Mouse (Mus musculus): ENCODE results near the gene Zfp108. TPM values are rescaled to one million over a fixed set of nuclear protein-coding genes. Genes with fewer than 3 reads are reported as not detected.

The Zfp108 gene
- polyA plus RNA-seq, 1 experiment = 0.09 TPM

DNA sequence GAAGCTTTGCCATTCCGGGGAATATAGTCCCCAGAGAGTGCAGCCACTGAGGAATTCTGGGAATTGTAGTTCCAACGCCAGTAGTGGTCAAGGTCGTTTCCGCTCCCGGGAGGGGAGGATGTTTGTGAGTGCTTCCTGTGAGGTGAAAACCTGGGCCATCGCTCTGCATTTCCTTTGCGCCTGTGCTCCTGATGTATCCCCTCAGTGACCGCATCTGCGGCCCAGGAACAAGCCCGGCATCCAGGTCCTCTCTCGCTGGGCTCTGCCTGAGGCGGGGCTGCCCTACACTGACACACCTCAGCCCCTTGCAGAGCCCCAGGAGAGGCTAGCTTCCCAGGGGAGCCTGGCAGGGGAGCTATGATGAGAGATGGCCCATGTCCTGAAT lies 15.7 kb downstream of the Zfp108 start, which contains the start of gene Zfp93:
TSS of gene Zfp93 (plus strand) at position 133 of the 385 bp plus-strand sequence.
- no peak for TF ChIP-seq GATA1 (IDR thresholded peaks at IDR 0.05; ENCODE audit: low read length)

DNA sequence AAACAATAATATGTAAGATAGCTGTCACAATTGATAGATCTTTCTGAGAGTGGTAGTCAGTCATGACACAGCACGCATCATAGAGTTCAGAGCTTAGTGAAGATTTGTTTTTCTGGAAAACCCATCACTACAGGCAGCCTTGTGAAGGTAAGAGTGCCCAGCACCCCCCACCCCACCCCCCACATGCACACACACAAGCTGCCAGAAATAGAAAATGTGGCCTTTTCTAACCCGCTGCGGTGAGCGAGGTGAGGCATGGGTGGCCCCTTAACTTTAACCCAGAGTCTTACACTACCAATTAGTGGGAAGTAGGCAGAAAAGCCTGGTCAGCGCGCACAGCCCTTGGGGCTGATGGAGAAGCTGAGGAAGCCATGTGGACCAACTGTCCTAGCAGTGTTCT lies 16.6 kb downstream of the Zfp108 start:
- no peak for TF ChIP-seq GATA1 (IDR thresholded peaks at IDR 0.05; ENCODE audit: low read length)

DNA sequence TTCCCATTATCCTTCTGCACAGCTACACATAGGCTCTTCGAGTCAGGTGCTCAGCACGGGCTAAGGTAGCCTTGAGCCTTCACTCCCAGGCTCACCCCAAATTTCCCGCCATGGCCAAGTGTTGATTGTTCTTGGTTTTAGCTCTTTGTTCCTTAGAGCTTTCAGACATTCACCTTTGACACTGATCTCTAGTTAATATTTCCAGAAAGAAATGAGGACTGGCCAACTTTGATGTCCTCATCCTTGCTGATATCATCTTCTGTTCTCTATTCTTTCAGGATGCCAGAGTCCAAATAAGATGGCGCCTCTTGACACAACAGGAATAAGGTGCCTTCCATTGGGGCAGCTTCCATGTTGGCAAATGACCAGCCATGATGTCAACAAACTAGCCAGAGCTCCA lies 19.9 kb downstream of the Zfp108 start:
- no peak for TF ChIP-seq GATA1 (IDR thresholded peaks at IDR 0.05; ENCODE audit: low read length)

DNA sequence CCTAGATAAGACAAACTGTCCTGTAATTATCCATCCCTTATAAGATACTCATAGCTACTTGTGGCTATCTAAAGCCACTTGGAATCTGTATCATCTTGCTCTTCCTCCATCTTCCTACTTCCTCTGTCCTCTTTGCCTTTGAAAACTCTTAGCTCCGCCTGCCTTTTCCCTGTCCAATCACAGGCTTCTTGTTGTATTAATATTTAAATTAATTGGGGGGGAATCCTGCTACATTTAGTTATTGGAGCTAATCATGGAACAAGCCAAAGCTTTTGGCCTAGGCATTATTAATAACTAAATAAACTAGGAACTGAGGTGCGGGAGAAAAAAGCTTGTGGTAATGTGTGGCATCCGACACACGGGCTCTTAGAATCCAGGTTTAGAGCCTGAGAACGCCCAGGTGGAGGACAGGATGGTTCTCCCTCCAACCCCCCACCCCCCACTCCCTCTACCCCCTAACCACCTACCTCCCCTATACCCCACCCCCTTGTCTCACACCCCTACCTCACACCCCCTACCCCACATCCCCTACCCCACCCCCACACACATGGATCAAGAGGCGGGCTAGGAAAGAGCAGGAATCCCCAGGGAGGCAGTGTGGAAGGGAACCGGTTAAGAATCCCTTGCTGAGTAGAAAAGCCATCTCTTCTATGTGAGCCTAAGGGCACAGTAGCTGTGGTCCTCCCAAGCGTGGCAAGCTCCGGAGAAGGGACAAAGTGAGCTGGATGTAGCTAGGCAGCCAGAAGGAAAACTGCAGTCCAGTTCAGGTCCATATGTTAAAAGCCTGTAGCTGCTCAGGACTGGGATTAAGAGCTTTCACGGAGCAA lies 25.6 kb downstream of the Zfp108 start:
- TF ChIP-seq GATA1 (IDR thresholded peaks at IDR 0.05; ENCODE audit: low read length) = no peak

DNA sequence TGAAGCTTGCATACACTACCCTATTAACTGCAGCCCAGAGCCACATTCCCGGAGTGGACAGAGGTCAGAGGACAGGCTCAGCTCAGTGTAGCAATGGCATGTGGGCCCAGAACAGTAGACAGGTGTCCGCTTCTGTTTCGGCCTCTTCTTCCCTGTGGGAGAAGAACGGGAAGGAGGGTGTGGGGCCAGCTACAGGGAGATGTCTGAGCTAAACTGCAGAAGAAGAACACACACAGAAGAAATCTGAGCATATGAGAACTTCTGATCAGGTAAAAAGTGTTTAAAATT lies 26.2 kb downstream of the Zfp108 start:
- TF ChIP-seq GATA1 (IDR thresholded peaks at IDR 0.05; ENCODE audit: low read length) = no peak

DNA sequence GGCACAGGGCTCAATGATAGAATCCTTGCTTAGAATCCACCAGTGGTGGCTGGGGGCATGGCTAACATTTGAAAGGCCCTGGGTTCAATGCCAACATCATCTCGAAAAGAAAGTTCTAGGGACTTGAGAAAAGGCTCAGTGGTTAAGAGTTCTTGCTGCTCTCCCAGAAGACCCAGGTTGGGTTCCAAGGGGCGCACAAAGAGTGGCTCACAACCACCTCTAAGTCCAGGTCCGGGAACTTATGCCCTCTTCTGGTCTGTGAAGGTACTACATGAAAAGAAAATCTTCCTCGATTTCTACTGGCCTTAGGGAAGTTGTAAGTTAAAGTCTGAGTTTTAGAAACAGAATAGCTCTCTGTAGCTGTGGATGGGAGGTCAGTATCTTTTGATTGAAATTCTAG lies 31.5 kb downstream of the Zfp108 start:
- TF ChIP-seq GATA1 (IDR thresholded peaks at IDR 0.05; ENCODE audit: low read length) = no peak

DNA sequence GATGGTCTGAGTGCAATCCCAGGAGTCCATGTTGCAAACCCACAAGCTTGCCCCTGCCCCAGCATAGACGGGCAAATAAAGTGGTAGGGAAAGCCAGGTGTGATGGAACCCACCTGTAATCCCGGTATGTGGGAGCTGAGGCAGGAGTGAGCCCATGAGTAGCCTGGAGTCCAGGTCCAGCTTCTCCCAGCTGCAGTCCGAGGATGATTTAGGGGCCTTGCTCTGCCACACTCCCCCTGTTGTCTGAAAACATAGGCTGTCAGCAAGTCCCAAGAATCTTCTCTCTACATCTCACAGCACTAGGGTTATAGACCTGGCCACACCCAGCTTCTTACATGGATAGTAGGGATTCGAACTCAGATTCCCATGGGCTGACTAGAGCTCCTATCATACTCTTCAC lies 32.3 kb downstream of the Zfp108 start:
- TF ChIP-seq GATA1 (IDR thresholded peaks at IDR 0.05; ENCODE audit: low read length) = no peak

DNA sequence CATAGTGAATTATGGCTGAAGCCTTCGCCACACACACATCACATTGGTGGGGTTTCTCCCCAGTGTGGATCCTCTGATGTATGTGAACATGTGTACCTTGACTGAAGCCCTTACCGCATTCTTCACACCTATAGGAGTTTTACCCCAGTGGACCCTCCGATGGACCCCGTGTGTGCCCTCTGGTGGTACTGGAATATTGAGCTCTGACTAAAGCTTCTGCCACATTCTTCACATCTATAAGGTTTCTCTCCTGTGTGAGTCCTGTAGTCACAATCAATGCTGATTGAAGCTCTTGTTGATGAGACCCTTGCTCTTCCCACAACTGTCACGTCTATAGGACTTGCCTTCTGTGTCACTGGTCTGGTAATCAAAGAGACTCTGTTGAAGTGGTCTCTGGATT lies 33.1 kb downstream of the Zfp108 start:
- no peak for TF ChIP-seq GATA1 (IDR thresholded peaks at IDR 0.05; ENCODE audit: low read length)

DNA sequence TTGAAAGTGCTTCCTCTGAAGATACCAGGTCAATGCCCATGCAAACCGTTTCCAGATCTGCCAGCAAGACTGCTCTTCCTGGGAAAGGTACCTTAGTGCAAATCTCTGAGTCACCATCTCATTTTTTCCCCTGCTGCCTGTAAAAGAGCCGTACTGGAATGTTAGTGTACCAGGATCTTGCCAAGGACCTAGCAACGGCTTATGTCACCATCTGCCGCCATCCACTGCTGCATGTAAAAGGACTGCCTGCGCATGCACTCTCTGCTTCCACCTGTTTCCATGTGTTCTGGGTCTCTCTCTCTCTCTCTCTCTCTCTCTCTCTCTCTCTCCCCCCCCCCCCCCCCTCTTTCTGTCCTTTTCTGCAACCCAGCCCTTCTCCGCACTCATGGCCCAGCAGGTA lies 33.9 kb downstream of the Zfp108 start:
- no peak for TF ChIP-seq GATA1 (IDR thresholded peaks at IDR 0.05; ENCODE audit: low read length)

DNA sequence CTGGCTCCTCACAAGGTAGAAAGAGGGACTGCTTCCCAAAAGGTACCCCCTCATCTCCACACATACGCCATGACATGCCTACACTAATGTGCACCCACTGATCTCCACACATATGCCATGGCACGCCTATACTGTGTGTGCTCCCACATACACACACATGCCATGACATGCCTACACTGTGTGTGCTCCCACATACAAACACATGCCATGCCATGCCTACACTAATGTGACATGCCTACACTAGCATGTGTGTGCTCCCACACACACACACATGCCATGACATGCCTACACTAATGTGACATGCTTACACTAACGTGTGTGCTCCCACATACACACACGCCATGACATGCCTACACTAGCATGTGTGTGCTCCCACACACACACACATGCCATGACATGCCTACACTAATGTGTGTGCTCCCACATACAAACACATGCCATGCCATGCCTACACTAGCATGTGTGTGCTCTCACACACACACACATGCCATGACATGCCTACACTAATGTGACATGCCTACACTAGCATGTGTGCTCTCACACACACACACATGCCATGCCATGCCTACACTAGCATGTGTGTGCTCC lies 35.6 kb downstream of the Zfp108 start:
- TF ChIP-seq GATA1 (IDR thresholded peaks at IDR 0.05; ENCODE audit: low read length) = no peak

DNA sequence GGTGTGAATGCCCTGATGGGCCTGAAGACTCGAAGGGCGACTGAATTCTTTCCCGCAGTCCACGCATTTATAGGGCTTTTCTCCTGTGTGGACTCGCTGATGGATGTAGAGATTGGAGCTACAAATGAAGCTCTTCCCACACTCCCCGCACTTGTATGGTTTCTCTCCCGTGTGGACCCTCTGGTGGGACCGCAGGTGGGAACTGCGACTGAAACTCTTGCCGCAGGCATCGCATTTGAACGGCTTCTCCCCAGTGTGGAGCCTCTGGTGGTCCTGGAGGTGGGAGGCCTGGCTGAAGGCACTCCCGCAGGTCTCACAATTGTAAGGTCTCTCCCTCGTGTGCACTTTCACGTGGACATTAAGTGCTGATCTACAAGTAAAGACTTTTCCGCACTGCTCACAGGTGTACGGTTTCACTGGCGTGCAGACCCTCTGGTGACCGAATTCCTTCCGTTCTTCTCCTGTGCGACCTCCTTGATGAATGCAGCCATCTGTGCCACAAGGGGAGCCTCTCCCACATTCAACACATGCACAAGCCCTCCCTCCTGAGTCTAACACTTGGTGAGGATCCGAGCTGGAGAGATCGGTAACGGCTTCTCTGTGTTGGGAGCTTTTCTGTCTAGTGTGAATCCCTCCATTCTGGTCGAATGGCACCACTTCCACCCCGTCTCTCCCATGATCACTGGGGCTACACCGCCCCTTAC lies 36.9 kb downstream of the Zfp108 start:
- TF ChIP-seq GATA1 (IDR thresholded peaks at IDR 0.05; ENCODE audit: low read length) = no peak

DNA sequence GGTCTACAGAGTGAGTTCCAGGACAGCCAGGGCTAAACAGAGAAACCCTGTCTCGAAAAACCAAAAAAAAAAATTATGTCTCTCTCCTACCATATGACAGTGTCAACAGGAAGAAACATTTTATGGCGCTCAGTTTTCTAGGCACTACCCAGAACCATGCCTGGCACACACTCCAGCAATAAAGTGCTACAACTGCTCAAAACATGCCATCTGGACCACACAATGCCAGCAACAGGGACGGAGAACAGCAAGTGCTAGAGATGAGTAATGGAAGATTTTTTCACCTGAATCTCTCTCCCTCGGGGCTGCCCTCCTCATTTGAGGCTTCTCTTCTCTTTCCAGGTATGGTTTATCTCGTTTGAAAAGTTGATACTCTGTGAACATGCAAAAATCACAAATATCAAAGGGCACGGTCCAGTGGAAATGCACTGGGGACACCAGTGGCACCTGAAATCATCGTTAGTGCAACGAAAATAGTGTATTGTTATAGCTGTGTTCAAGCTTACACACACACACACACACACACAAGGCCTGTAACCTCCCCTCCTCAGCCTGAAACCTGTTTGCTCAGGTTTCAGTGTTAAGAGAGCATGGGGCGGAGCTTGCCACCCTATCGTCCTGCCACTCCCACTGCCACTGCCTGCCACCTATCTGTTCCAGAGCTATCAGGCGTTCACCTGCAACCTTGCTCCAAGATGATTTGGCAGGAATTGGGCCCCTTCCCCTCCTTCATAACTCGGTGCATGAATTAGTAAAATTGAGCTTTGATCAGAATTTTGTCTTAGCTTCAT lies 38.7 kb downstream of the Zfp108 start:
- TF ChIP-seq GATA1 (IDR thresholded peaks at IDR 0.05; ENCODE audit: low read length) = no peak

DNA sequence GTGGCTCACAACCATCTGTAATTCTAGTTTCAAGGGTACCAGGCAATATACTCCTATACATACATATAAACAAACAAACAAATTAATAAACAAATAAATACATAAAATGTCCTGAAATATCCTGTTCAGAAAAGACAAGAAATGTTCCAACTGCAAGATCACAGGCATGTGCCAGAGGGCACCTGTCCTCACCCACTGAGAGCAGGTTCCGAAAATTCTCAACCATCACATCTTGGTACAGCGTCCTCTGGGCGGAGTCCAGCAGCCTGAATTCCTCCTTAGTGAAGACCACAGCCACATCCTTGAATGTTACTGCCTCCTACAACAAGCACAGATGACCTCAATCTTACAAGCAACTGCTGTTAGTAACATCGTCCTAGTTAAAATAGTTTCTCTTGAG lies 40.2 kb downstream of the Zfp108 start:
- no peak for TF ChIP-seq GATA1 (IDR thresholded peaks at IDR 0.05; ENCODE audit: low read length)

DNA sequence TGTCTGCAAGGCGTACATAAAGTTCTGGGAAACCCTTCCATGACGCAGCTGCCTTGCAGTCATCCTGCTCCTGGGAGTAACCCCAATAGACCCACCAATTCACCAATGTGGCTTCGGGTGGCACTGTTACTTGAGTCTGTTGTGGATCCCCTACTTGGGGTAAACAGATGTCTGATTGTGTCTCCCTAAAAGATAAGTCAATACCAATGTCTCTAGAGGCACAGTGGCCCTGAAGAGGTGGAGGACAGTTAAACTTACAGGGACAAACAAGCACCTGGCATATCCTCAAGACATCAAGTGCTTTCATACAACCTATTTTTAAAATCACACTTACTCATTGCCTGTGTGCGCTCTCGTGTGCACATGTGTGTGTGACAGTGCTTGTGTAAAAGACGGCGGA lies 40.8 kb downstream of the Zfp108 start:
- no peak for TF ChIP-seq GATA1 (IDR thresholded peaks at IDR 0.05; ENCODE audit: low read length)

DNA sequence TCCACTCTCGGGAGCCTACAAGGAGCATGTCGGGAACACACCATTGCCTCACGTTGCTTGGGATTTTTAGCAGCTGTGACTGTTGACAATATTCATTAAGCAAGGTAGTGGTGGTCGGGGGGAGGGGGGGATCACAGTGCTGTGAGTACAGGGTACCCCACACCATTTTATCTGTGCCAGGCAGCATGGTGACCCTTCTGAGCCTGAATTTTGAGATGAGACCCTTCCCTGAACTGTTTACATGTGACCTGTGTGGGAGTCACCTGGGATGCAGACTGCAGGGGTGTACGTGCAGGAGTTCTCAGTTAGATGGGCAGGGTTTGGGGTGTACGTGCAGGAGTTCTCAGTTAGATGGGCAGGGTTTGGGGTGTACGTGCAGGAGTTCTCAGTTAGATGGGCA lies 41.8 kb downstream of the Zfp108 start:
- no peak for TF ChIP-seq GATA1 (IDR thresholded peaks at IDR 0.05; ENCODE audit: low read length)

Data from G1E-ER4 (cell line).